Mouse (Mus musculus) liver, embryonic 13.5 days (tissue): ENCODE data around the gene Gns. TPM values are rescaled to one million over a fixed set of nuclear protein-coding genes. Genes with fewer than 3 reads are reported as not detected.

Experiments
- ATAC-seq: fragments of 200-750 bp; cut with Nextera tagmentation; 2 replicates; pipeline ENCODE4 v1.8.0; 2017; ENCODE audit warnings: low read depth, mild to moderate bottlenecking, moderate number of reproducible peaks, moderate library complexity
- DNase-seq: peaks from one replicate; pipeline ENCODE4 v3.0.0; 2022
- H3K27ac ChIP-seq: fragments of 300-500 bp; sonication (generic); 2 replicates; pipeline ENCODE4 v1.5.1; 2015; ENCODE audit warnings: moderate library complexity, mild to moderate bottlenecking, inconsistent platforms
- H3K27me3 ChIP-seq: fragments of 300-500 bp; sonication (generic); 2 replicates; pipeline ENCODE4 v1.6.1; 2015; ENCODE audit warnings: mild to moderate bottlenecking, inconsistent platforms
- H3K36me3 ChIP-seq: fragments of 300-500 bp; sonication (generic); 2 replicates; pipeline ENCODE4 v1.6.1; 2015; ENCODE audit warnings: mild to moderate bottlenecking, inconsistent platforms
- H3K4me1 ChIP-seq: fragments of 300-500 bp; sonication (generic); replicated peaks from 2 replicates; pipeline ENCODE4 v1.6.1; 2015; ENCODE audit warnings: inconsistent platforms
- H3K4me2 ChIP-seq: fragments of 300-500 bp; sonication (generic); 2 replicates; pipeline ENCODE4 v1.6.1; 2015; ENCODE audit warnings: inconsistent platforms, mild to moderate bottlenecking, moderate library complexity
- H3K4me3 ChIP-seq: fragments of 300-500 bp; sonication (generic); replicated peaks from 2 replicates; pipeline ENCODE4 v1.5.1; 2015; ENCODE audit warnings: mild to moderate bottlenecking, inconsistent platforms
- H3K9ac ChIP-seq: fragments of 300-500 bp; sonication (generic); 2 replicates; pipeline ENCODE4 v1.6.1; 2015; ENCODE audit warnings: mild to moderate bottlenecking, inconsistent platforms
- H3K9me3 ChIP-seq: fragments of 300-500 bp; sonication (generic); replicated peaks from 2 replicates; pipeline ENCODE4 v1.6.1; 2016; ENCODE audit warnings: inconsistent platforms
- WGBS: fragments of 180-500 bp; shearing (Covaris S2); methylation state at CpG from one replicate; pipeline ENCODE4 v1.1.7; 2015; ENCODE audit not compliant: insufficient replicate concordance; 5-methylcytosine and 5-hydroxymethylcytosine counted together
- polyA plus RNA-seq: library from polyadenylated mRNA; unstranded; fragments of >200 nt; fragmentation: Nextera tagmentation; extraction: Ambion mirVana; gene quantifications from 2 replicates; pipeline ENCODE4 v1.2.1, GENCODE M21; 2015

The Gns gene
- polyA plus RNA-seq, 1 experiment from 2014 or later: 13.0 TPM

DNA sequence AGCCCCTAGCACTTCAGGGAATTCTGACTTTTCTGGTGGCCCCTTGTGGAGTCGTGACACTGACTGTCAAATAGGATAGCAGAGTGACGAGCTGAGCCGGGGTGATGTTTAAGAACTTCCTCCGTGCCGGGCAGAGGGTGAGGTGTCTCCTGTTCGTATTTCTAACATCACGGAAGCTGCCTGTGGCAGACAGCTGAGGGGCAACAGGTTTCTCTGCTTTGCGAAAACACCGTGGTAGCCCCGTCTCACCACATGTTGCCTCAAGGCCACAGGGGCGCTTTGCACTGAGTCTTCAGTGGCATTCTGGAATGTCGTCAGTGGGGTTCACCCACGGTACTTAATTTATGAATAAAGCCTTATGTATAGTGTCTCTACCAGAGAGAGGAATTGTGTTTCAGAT is 2.4 kb downstream of the Gns start:
- 74% methylated on average over 13 of the region's 13 CpGs for WGBS
- Histone ChIP-seq H3K27ac (no peak overlapping the region), H3K4me1 (peaks cover 48% of the 10 kb centered on the region), H3K9ac (no peak overlapping the region), H3K4me3 (no peak overlapping the region), H3K36me3 (peaks cover 19% of the 10 kb centered on the region), H3K9me3 (no peaks in the 10 kb centered on the region), H3K4me2 (peak overlapping the region; percentile 92; the same call in 1 of the 2 replicates), H3K27me3 (no peaks in the 10 kb centered on the region)
- ATAC-seq (no peak), DNase-seq (no peak)

DNA sequence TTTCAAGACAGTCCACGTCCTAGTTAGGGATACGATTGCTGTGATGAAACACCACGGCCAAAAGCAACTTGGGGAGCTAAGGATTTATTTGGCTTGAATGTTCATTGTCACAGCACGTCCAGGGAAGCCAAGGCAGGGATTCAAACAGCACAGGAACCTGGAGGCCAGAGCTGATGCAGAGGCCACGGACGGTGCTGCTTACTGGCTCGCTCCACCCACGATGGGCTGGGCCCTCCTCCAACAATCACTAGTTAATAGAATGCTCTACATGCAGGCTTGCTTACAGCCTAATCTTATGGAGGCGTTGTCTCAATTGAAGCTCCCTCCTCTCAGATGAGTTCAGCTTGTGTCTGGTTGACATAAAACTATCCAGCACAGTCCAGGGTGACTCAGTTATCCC is 2.9 kb downstream of the Gns start:
- WGBS: 69% methylated on average over 9 of the region's 9 CpGs
- no peaks in the 10 kb centered on the region for H3K27me3 ChIP-seq
- H3K9me3 ChIP-seq: no peaks in the 10 kb centered on the region
- no peak overlapping the region for H3K27ac ChIP-seq
- H3K4me1 ChIP-seq: peaks cover 48% of the 10 kb centered on the region
- ATAC-seq: no peak
- H3K9ac ChIP-seq: no peak overlapping the region
- no peak for DNase-seq
- no peak overlapping the region for H3K4me2 ChIP-seq
- H3K4me3 ChIP-seq: no peak overlapping the region
- peaks cover 19% of the 10 kb centered on the region for H3K36me3 ChIP-seq

DNA sequence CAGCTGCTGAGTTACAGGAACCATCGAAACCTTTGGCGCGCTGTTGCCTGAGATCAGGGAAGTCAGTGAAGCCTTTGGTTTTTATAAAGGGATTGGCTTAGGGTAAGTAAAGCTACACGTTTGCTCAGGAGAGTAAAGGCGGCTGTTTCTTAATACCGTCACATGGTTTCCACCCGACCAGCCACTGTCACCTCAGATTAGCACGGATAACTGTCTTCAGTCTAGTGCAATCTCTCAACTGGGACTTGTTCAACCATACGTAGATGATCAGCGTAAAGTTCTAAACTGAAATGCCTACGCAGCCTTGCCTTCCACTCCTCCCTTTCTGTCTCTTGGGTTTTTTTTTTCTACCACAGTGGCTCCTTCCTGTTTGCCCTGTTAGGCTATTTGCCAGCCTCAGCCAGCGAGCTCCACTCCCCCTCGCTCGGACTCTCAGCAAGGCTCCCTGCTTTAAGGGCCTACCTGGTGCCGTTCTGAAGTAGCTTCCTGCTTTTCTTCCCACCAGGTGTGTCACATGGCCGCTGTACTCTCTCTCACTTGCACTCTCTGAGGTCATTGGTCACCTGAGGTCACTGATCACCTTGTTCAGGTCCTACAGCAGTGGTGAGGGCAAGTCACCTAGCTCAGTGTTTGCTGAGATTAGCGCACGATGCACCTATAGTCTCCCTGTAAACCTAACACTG is 4.0 kb downstream of the Gns start:
- H3K27me3 ChIP-seq: no peaks in the 10 kb centered on the region
- no peaks in the 10 kb centered on the region for H3K9me3 ChIP-seq
- DNase-seq (no peak), ATAC-seq (no peak)
- H3K4me2 ChIP-seq: no peak overlapping the region
- 74% methylated on average over 18 of the region's 18 CpGs for WGBS
- peaks cover 21% of the 10 kb centered on the region for H3K36me3 ChIP-seq
- H3K27ac ChIP-seq: no peak overlapping the region
- H3K9ac ChIP-seq: no peak overlapping the region
- no peak overlapping the region for H3K4me3 ChIP-seq
- H3K4me1 ChIP-seq: peaks cover 54% of the 10 kb centered on the region

DNA sequence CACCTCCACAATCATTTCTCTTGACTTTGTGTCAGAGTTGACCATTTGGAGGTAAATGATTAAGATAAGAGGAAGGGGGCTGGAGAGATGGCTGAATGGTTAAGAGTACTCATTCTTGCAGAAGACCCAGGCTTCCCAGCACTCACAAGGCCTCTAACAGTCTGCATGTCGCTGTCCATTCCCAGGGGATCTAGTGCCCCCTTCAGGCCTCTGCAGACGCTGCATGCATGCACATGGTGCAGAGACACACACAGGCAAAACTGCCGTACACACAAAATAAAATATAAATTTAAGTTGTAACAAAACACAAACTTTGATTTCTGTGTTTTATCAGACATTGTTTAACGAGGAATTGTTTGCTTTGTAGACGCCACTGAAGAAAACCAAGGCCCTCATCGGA is 5.9 kb downstream of the Gns start:
- Histone ChIP-seq H3K27me3 (no peaks in the 10 kb centered on the region), H3K4me2 (no peak overlapping the region), H3K4me1 (peaks cover 59% of the 10 kb centered on the region), H3K9ac (no peak overlapping the region), H3K36me3 (peaks cover 29% of the 10 kb centered on the region), H3K9me3 (no peaks in the 10 kb centered on the region), H3K27ac (no peak overlapping the region), H3K4me3 (no peak overlapping the region)
- 82% methylated on average over 6 of the region's 6 CpGs for WGBS
- ATAC-seq (no peak), DNase-seq (no peak)

DNA sequence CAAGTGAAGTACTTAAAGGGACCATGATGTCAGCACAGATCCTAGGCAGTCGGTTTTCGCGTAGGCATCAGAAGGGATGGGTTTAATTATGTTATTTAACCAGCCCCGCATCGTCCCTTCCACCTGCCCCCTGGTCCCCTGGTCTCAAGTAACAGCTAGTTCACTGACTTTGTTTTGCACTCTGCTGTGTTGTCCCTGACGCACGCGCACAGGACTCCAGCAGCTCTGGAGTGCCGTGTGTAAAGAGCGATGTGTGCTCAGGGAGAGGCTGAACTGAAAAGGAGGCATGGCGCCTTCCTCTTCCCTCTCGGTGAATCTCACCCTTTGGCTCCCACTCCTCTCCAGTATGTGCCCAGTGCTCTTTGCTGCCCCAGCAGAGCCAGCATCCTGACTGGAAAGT is 9.1 kb downstream of the Gns start:
- no peak overlapping the region for H3K4me3 ChIP-seq
- 0 out of 2 replicates have a peak overlapping the region, but pooled peaks have one; percentile 57 for H3K27ac ChIP-seq
- no peaks in the 10 kb centered on the region for H3K9me3 ChIP-seq
- 83% methylated on average over 12 of the region's 12 CpGs for WGBS
- H3K4me1 ChIP-seq: peaks cover 39% of the 10 kb centered on the region
- H3K27me3 ChIP-seq: no peaks in the 10 kb centered on the region
- ATAC-seq (no peak), DNase-seq (no peak)
- no peak overlapping the region for H3K9ac ChIP-seq
- H3K4me2 ChIP-seq: no peak overlapping the region
- H3K36me3 ChIP-seq: peaks cover 55% of the 10 kb centered on the region

DNA sequence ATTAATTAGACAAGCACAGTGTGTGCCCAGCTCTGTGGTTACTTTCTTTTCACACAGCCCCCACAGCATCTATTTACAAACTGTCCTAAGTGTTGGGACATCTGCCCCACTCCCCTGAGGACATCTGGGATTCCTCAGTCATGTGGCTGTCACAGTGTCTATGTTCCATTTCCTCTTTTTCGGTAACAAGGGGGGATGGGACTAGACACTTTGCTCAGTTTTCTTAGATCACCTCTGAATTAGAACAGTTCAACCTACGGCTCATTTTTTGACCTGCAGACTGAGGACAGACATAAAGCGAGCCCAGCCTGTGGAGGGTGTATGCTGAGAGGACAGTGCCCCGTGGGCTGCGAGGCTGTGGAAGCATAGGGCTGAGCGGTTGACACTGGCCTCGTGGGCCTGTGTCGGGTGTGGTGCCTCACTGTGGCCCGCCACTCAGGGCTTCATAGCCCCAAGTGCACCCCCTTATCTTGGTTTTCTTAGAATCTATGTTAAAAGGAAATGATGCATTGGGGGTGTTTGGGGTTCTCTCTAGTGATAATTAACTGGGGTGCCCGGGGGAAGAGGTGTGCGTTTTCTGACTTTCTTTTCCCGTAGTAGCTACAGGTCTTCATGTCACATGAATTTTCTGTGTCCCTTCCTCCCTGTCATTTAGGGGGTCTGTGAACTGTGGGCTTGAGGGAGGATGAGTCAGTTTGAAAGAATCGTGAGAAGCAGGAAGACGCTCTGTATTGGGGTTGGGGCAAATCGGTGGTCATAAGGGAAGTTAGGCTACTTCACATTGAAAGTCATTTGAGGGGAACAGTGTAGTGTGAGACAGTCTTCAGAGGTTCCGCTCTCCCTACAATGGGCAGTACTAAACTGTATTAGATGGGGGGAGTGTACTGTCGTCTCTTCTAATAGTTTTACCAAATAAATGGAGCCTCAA is 10.1 kb downstream of the Gns start:
- Histone ChIP-seq H3K4me2 (peak overlapping the region; percentile 49), H3K4me1 (peaks cover 36% of the 10 kb centered on the region), H3K9ac (peak overlapping the region; percentile 34), H3K4me3 (no peak overlapping the region), H3K27ac (peak overlapping the region; percentile 57), H3K27me3 (no peaks in the 10 kb centered on the region), H3K36me3 (peaks cover 62% of the 10 kb centered on the region), H3K9me3 (no peaks in the 10 kb centered on the region)
- DNase-seq (peak; percentile 22), ATAC-seq (peak; percentile 90)
- WGBS: 32% methylated on average over 17 of the region's 17 CpGs

DNA sequence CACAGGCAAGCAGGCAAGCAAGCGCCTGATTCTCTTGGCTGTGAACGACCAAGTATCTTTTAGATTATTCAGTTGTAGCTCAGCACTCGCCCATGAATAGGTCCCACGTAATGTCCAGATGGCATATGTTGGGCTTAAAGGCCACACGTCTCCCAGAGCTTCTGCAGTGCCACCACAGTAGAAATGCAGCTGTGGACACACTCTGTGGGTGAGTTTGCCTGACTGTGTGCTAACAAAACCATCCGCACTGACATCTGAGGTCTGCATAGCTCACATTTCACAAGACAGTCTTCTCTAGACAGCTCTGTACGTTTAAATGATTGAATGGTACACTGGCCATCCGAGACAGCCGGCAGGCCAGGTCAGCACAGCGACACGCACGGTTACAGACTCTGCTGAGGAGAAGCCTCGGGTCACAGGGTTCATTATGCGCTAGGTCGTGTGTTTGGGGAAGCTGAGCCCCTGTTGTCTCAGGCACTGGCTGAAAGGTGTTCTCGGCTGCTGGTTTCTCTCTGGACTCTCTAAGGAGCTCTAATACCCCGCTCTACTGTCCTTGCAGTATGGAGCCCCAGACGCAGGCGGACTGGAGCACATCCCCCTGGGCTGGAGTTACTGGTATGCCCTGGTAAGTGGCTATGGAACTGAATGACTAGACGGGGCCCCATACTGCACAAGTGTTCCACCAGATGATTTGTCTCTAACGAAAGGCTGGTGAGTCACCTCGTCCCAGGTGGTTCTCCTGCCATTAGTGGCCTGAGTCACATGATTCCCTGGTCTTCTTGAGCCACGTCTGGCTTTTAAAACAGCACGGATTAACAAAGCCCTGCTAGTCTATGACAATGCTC is 11.0 kb downstream of the Gns start:
- Histone ChIP-seq H3K27ac (peak overlapping the region; percentile 57; the same call in 1 of the 2 replicates), H3K4me3 (no peak overlapping the region), H3K36me3 (peaks cover 62% of the 10 kb centered on the region), H3K27me3 (no peaks in the 10 kb centered on the region), H3K4me1 (peaks cover 36% of the 10 kb centered on the region), H3K9ac (0 out of 2 replicates have a peak overlapping the region, but pooled peaks have one; percentile 34), H3K4me2 (peak overlapping the region; percentile 49), H3K9me3 (no peaks in the 10 kb centered on the region)
- no peak for ATAC-seq
- 76% methylated on average over 24 of the region's 24 CpGs for WGBS
- DNase-seq: no peak

DNA sequence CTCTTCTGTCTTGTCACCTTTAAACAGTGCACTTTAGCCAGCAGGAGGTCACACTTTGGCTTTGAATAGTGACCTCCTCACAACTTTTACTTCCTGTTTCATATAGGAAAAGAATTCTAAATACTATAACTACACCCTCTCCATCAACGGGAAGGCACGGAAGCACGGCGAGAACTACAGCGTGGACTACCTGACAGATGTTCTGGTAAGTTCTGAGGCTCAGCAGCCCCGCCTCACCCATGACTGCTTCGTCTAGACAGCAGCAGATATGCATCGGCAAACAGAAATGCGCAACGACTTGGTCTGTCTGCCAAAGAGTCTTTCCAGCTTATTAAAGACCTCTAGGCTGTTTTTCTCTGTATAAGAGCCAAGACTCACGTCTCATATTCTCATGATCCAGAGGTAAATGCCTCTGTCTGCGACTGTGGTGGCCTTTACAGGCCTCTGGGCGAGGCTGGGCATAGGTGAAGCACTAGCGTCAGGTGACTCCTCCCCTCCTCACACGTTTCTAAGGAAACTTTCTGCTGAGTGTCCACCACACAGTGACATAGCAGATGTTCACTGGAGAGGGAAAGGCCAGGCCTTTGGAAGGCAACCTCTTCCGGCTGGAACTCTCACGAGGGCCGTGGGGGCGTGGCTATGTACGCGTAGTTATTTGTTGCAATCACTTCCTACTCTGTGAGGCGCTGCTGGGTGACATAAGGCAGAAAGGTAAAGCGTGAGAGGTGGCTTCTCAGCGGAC is 11.8 kb downstream of the Gns start:
- ATAC-seq (no peak), DNase-seq (no peak)
- H3K36me3 ChIP-seq: peaks cover 63% of the 10 kb centered on the region
- H3K4me3 ChIP-seq: no peak overlapping the region
- no peaks in the 10 kb centered on the region for H3K27me3 ChIP-seq
- no peak overlapping the region for H3K27ac ChIP-seq
- H3K4me1 ChIP-seq: peaks cover 36% of the 10 kb centered on the region
- 83% methylated on average over 24 of the region's 24 CpGs for WGBS
- no peak overlapping the region for H3K4me2 ChIP-seq
- H3K9me3 ChIP-seq: no peaks in the 10 kb centered on the region
- no peak overlapping the region for H3K9ac ChIP-seq

DNA sequence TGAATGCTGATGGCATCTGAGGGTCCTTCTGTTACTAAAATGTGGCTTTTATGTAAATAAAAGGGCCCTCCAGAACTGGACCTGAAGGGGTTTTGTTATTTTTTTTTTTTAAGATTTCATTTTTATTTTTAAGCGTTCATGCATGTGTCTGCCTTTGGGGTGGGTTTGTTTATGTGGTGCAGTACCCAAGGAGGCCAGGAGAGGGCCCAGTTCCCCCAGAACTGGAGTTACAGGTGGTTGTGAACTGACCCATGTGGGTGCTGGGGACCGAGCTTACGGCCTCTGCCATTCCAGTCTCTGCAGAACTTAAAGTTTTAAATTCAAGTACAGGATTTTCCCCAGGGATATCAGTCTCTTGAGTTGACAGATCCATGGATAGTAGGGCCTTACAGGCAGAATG is 14.5 kb downstream of the Gns start:
- no peak overlapping the region for H3K27ac ChIP-seq
- H3K9me3 ChIP-seq: no peaks in the 10 kb centered on the region
- no peaks in the 10 kb centered on the region for H3K27me3 ChIP-seq
- DNase-seq (no peak), ATAC-seq (no peak)
- peaks cover 26% of the 10 kb centered on the region for H3K4me1 ChIP-seq
- 89% methylated on average over 3 of the region's 3 CpGs for WGBS
- H3K9ac ChIP-seq: no peak overlapping the region
- no peak overlapping the region for H3K4me2 ChIP-seq
- peaks cover 77% of the 10 kb centered on the region for H3K36me3 ChIP-seq
- no peak overlapping the region for H3K4me3 ChIP-seq

DNA sequence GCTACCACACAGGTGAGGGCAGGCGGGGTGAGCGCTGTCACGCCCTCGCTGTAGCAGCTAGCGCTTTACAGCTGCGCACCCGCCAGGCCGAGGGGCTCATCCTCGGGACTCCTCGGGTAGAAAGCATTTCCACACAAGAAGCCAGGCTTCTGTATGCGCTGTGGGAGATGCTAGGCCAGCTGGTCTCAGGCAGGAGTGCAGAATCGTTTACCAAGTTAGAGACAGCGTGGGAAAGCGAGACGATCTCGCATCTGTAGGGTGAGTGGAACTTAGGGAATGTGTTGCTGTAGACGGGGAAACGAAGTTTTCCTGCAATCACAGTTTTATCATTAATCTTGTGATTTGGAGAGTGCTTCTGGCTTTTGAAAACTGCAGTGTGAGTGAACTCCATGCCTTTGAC is 16.4 kb downstream of the Gns start:
- 86% methylated on average over 18 of the region's 18 CpGs for WGBS
- ATAC-seq (no peak), DNase-seq (no peak)
- Histone ChIP-seq H3K27ac (no peak overlapping the region), H3K4me2 (no peak overlapping the region), H3K4me3 (no peak overlapping the region), H3K4me1 (peaks cover 7% of the 10 kb centered on the region), H3K27me3 (no peaks in the 10 kb centered on the region), H3K36me3 (peaks cover 83% of the 10 kb centered on the region), H3K9ac (no peak overlapping the region), H3K9me3 (no peaks in the 10 kb centered on the region)
